Mouse (Mus musculus): ENCODE measurements around the gene Psme2b. TPM values are rescaled to one million over a fixed set of nuclear protein-coding genes. Genes with fewer than 3 reads are reported as not detected.
"Not testable (repeated sequence)": the region's sequence is repeated elsewhere in the genome, so short reads cannot be mapped to it uniquely, and the experiment has no call there.

Gene Psme2b
- polyA plus RNA-seq, 1 experiment from 2014 or later, result 3.5 TPM

DNA sequence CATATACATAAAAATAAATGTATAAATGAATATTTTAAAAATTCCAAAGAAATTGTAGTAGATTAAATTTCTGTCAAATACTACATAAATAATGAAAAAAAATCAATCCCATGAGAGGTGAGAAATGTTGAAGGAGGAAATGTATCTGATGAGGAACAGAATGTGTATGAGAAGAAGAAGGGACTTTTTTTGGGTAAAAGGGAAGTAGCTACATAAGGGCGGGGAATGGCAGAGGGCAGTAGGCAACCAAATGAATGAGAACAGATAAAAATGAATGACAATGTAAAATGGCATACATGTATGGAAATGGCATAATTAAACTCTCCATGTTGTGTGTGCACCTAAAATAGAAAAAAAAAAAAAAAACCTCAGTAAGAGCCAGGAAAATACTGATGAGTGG is 32.4 kb downstream of the Psme2b start:
- Histone ChIP-seq H3K27me3 (ENCODE audit: control insufficient read depth, insufficient read depth, low read depth, low read length) (no peaks in the 10 kb centered on the region), H3K9me3 (ENCODE audit: control insufficient read depth, low read length) (no peaks in the 10 kb centered on the region), H3K27ac (ENCODE audit: low read length) (no peak overlapping the region), H3K9ac (ENCODE audit: low read length) (no peak overlapping the region), H3K4me1 (replicated peaks; ENCODE audit: control insufficient read depth, insufficient read depth, low read length) (no peaks in the 10 kb centered on the region), H3K4me3 (ENCODE audit: low read length) (no peak overlapping the region), H3K4me2 (ENCODE audit: low read depth, low read length) (no peak overlapping the region), H3K36me3 (ENCODE audit: control insufficient read depth, insufficient read depth, low read length) (no peaks in the 10 kb centered on the region)
- ATAC-seq (ENCODE audit: low read depth), result no peak
- whole genome bisulfite sequencing, result 89% methylated on average over 1 of the region's 1 CpGs

DNA sequence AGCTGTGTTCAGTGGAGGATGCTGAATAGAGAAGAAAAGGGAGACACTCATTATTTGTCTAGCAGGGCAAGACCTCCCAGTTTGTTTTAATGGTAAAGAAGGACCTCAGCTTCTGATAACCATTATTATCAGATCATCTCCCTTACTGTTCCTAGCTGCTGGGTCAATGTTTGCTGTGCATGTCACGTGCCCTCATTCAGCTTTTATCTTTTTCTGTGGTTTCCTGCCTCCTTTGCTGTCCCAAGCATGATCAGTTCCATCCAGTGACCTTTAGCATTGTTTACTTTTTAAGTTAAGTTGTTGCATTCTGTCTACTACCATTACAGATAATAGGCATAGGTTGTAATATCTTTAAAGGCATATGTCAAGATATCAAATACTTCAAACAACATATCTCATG is 37.5 kb downstream of the Psme2b start:
- no peak overlapping the region for H3K9ac ChIP-seq (ENCODE audit: low read length)
- no peaks in the 10 kb centered on the region for H3K4me1 ChIP-seq (replicated peaks; ENCODE audit: control insufficient read depth, insufficient read depth, low read length)
- H3K27ac ChIP-seq (ENCODE audit: low read length), result no peak overlapping the region
- H3K27me3 ChIP-seq (ENCODE audit: control insufficient read depth, insufficient read depth, low read depth, low read length), result no peaks in the 10 kb centered on the region
- no peaks in the 10 kb centered on the region for H3K9me3 ChIP-seq (ENCODE audit: control insufficient read depth, low read length)
- no peak for ATAC-seq (ENCODE audit: low read depth)
- 41% methylated on average over 1 of the region's 1 CpGs for WGBS
- no peak overlapping the region for H3K4me2 ChIP-seq (ENCODE audit: low read depth, low read length)
- H3K4me3 ChIP-seq (ENCODE audit: low read length), result no peak overlapping the region
- H3K36me3 ChIP-seq (ENCODE audit: control insufficient read depth, insufficient read depth, low read length), result no peaks in the 10 kb centered on the region

DNA sequence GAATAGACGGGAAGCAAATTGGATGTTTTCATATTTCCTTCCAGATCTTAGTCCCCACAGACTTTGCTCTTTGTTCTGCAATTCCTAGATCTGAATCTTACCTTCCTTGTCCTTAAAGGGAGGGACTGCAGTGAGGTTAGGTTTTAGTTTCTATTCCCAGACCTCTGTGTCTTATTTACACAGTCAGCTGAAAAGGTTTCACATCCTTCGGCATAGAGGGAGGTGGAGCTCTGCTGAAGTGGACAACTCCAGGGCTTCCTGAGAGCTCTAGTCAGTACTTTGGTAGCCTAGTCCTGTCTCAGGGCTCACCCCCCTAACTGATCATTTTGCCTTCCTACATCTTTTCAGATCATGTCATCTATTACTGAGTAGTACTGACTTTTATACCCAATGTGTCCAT is 44.0 kb downstream of the Psme2b start, which contains the start of gene Gm5431:
Gm5431 (minus strand) TSS at position 194 of the 400 bp plus-strand sequence.
- H3K4me1 ChIP-seq (replicated peaks; ENCODE audit: control insufficient read depth, insufficient read depth, low read length), result no peaks in the 10 kb centered on the region
- WGBS, result 55% methylated on average over 2 of the region's 2 CpGs
- no peaks in the 10 kb centered on the region for H3K36me3 ChIP-seq (ENCODE audit: control insufficient read depth, insufficient read depth, low read length)
- no peak within 1 kb of the TSS for H3K27ac ChIP-seq (ENCODE audit: low read length)
- no peak within 1 kb of the TSS for H3K9ac ChIP-seq (ENCODE audit: low read length)
- no peaks in the 10 kb centered on the region for H3K9me3 ChIP-seq (ENCODE audit: control insufficient read depth, low read length)
- H3K27me3 ChIP-seq (ENCODE audit: control insufficient read depth, insufficient read depth, low read depth, low read length), result no peaks in the 10 kb centered on the region
- no peak for ATAC-seq (ENCODE audit: low read depth)
- H3K4me2 ChIP-seq (ENCODE audit: low read depth, low read length), result no peak within 1 kb of the TSS
- H3K4me3 ChIP-seq (ENCODE audit: low read length), result no peak within 1 kb of the TSS

DNA sequence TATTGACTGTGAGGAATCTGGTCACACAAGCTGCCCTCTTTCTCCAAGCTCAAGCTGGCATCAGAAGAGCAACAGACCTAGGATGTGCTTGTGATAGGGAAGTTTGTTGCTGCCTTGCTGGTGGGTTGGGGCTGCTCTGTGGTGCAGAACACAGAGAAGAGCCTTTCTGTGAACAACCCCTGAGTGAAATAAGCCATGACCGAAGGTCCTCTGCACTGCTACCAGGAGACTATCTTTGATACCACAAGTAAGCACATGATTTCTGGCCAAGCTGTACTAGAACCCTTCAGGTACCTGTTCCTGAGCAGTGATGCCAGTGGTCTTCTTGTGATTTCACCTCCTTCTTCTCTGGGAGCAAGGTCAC is 44.4 kb downstream of the Psme2b start:
- H3K4me1 ChIP-seq (replicated peaks; ENCODE audit: control insufficient read depth, insufficient read depth, low read length); H3K9me3 ChIP-seq (ENCODE audit: control insufficient read depth, low read length); H3K27ac ChIP-seq (ENCODE audit: low read length); H3K9ac ChIP-seq (ENCODE audit: low read length); H3K4me2 ChIP-seq (ENCODE audit: low read depth, low read length); H3K36me3 ChIP-seq (ENCODE audit: control insufficient read depth, insufficient read depth, low read length); ATAC-seq (ENCODE audit: low read depth); H3K27me3 ChIP-seq (ENCODE audit: control insufficient read depth, insufficient read depth, low read depth, low read length); H3K4me3 ChIP-seq (ENCODE audit: low read length): not testable (repeated sequence)
- 79% methylated on average over 1 of the region's 1 CpGs for WGBS

DNA sequence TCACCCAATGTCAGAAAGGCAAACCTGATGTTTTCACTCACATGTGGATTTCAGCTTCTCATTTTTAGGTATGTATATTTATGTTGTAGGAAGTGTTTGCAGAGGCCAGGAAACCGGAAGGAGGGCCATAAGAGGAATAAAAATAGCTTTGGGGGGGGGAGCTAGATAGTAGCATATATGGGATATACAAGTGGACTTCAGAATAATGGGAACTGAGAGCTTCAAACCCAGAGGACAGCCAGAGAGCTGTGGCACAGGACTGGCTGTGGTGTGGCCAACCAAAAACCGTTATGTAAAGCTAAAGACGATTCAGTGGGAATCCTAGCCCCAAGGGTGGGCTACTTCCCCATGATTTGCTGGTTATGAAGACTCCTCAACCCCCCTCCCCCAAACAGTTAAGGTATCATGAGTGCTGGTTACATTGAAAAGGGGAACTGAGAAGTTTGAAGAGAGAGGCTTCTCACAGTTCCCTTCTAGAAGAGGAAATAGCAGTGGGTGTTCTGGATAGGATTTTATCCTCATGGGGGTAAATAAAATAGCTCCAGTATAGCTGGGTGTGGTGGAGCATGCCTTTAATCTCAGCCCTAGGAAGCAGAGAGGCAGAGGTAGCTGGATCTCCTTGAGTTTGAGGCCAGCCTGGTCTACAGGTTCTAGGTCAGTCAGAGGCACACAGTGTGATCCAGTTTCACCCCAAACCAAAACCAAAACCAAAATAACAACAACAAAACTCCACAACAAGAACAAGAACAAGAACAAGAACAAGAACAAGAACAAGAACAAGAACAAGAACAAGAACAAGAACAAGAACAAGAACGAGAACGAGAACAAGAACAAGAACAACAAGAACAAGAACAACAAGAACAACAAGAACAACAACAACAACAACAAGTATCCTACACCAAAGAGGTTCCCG is 45.1 kb downstream of the Psme2b start:
- ATAC-seq (ENCODE audit: low read depth); H3K36me3 ChIP-seq (ENCODE audit: control insufficient read depth, insufficient read depth, low read length); H3K9ac ChIP-seq (ENCODE audit: low read length): not testable (repeated sequence)

DNA sequence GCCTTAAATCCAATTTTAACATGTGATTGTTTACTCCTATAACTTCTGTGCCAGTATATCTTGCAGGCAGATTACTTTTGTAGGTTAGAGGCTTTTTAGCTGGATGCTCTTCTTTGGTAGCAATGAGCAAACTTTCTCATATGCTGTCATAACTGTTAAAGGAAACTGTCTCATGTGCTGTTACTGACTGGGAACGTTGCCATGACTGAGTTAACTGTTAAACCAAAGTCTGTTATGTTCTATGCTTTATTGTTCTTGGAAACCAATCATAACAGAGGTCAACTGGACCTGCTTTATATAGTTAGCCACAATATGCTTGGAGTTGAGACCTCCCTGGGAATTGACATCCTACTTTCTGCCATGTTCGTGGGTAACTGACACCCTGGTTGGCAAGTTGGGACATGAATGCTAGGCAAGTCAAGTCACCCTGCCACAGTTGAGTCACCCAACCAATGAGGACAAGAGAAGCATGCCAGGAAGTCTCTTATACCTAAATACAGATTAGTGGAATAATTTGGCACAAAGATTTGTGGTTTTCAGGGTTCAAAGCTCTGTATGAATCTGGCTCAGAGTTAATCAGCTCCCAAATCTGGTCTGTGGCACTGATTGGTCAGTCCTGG is 47.1 kb downstream of the Psme2b start:
- Histone ChIP-seq H3K9me3 (ENCODE audit: control insufficient read depth, low read length) (no peaks in the 10 kb centered on the region), H3K27ac (ENCODE audit: low read length) (no peak overlapping the region), H3K27me3 (ENCODE audit: control insufficient read depth, insufficient read depth, low read depth, low read length) (no peaks in the 10 kb centered on the region), H3K36me3 (ENCODE audit: control insufficient read depth, insufficient read depth, low read length) (no peaks in the 10 kb centered on the region), H3K9ac (ENCODE audit: low read length) (no peak overlapping the region), H3K4me1 (replicated peaks; ENCODE audit: control insufficient read depth, insufficient read depth, low read length) (no peaks in the 10 kb centered on the region), H3K4me3 (ENCODE audit: low read length) (no peak overlapping the region), H3K4me2 (ENCODE audit: low read depth, low read length) (no peak overlapping the region)
- WGBS, result 73% methylated on average over 2 of the region's 2 CpGs
- no peak for ATAC-seq (ENCODE audit: low read depth)

More for the DNA sequence above, 45.1 kb downstream of the Psme2b start:
- not testable (repeated sequence) for H3K27me3 ChIP-seq (ENCODE audit: control insufficient read depth, insufficient read depth, low read depth, low read length); H3K4me2 ChIP-seq (ENCODE audit: low read depth, low read length); H3K27ac ChIP-seq (ENCODE audit: low read length); H3K9me3 ChIP-seq (ENCODE audit: control insufficient read depth, low read length); H3K4me3 ChIP-seq (ENCODE audit: low read length); H3K4me1 ChIP-seq (replicated peaks; ENCODE audit: control insufficient read depth, insufficient read depth, low read length)
- 66% methylated on average over 6 of the region's 6 CpGs for WGBS

Other genes with a start within 250 kb of the Psme2b start
- gene Rack1, start 145.9 kb downstream of the Psme2b start, polyA plus RNA-seq (2015; fragmentation: Nextera tagmentation; extraction: Ambion mirVana), result 657 and 669 TPM in 2 replicates
- gene Trim41, start 128.8 kb downstream of the Psme2b start, polyA plus RNA-seq (2015; fragmentation: Nextera tagmentation; extraction: Ambion mirVana), result 6.4 and 6.6 TPM in 2 replicates
- 0.51 and 1.2 TPM in 2 replicates for gene Trim7, start 120.0 kb downstream of the Psme2b start, polyA plus RNA-seq (2015; fragmentation: Nextera tagmentation; extraction: Ambion mirVana)
- 1.7 and 2.6 TPM in 2 replicates for gene Gm12184, start 119.5 kb downstream of the Psme2b start, polyA plus RNA-seq (2015; fragmentation: Nextera tagmentation; extraction: Ambion mirVana)
- 10.6 and 14.9 TPM in 2 replicates for gene Irgm1, start 74.5 kb downstream of the Psme2b start, polyA plus RNA-seq (2015; fragmentation: Nextera tagmentation; extraction: Ambion mirVana)
- gene Gm5431, start 44.0 kb downstream of the Psme2b start, polyA plus RNA-seq (2015; fragmentation: Nextera tagmentation; extraction: Ambion mirVana), result 0.18 and 0.24 TPM in 2 replicates
- gene Olfr56, start 32.7 kb upstream of the Psme2b start, polyA plus RNA-seq (2015; fragmentation: Nextera tagmentation; extraction: Ambion mirVana), result not detected in 2 replicates
- 0.85 and 1.5 TPM in 2 replicates for gene 9930111J21Rik1, start 33.2 kb upstream of the Psme2b start, polyA plus RNA-seq (2015; fragmentation: Nextera tagmentation; extraction: Ambion mirVana)
- gene Gm12185, start 46.0 kb upstream of the Psme2b start, polyA plus RNA-seq (2015; fragmentation: Nextera tagmentation; extraction: Ambion mirVana), result 0.06 TPM in 1 of 2 replicates, not detected in the other
- 0.53 and 1.5 TPM in 2 replicates for gene Tgtp1, start 48.0 kb upstream of the Psme2b start, polyA plus RNA-seq (2015; fragmentation: Nextera tagmentation; extraction: Ambion mirVana)
- 0.78 TPM in 2 replicates for gene 9930111J21Rik2, start 105.1 kb upstream of the Psme2b start, polyA plus RNA-seq (2015; fragmentation: Nextera tagmentation; extraction: Ambion mirVana)
- gene Tgtp2, start 118.0 kb upstream of the Psme2b start, polyA plus RNA-seq (2015; fragmentation: Nextera tagmentation; extraction: Ambion mirVana), result 0.69 and 2.4 TPM in 2 replicates
- gene Ifi47, start 130.4 kb upstream of the Psme2b start, polyA plus RNA-seq (2015; fragmentation: Nextera tagmentation; extraction: Ambion mirVana), result 2.5 and 3.6 TPM in 2 replicates
- gene Olfr1396, start 168.7 kb upstream of the Psme2b start, polyA plus RNA-seq (2015; fragmentation: Nextera tagmentation; extraction: Ambion mirVana), result 0.15 TPM in 1 of 2 replicates, not detected in the other
- gene Olfr1395, start 196.1 kb upstream of the Psme2b start, polyA plus RNA-seq (2015; fragmentation: Nextera tagmentation; extraction: Ambion mirVana), result not detected in 2 replicates
- gene Olfr1394, start 208.2 kb upstream of the Psme2b start, polyA plus RNA-seq (2015; fragmentation: Nextera tagmentation; extraction: Ambion mirVana), result not detected in 2 replicates
- 0.73 and 0.84 TPM in 2 replicates for gene Btnl9, start 241.0 kb upstream of the Psme2b start, polyA plus RNA-seq (2015; fragmentation: Nextera tagmentation; extraction: Ambion mirVana)

All from lung, embryonic 16.5 days (tissue).